Mouse (Mus musculus): ENCODE measurements around the gene S100a4.

DNA sequence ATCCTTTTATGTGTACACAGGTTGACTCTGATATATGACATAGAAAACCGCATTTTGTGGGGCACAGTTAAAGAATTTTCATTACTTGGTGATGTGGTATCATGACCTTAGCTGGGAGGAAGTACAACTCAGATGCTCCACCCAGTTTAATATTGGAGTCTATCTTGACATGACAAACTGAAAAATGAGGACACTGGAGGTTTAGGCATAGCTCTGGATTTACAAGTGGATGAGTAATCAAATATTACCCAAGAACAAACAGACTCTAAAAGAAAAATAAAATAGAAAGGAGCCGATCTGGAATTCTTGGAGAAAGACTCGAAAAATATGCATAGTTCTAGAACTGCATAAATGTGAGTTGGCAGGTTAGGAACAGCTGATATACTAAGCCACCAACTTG lies 28.3 kb upstream of the S100a4 start:
- TF ChIP-seq POLR2A (IDR thresholded peaks at IDR 0.05; ENCODE audit: borderline replicate concordance, extremely low read depth, insufficient read depth, insufficient read length, poor library complexity, severe bottlenecking) (no peak), CTCF (IDR thresholded peaks at IDR 0.05; ENCODE audit: borderline replicate concordance, extremely low read depth, insufficient read depth, insufficient read length) (no peak)
